Mouse (Mus musculus) heart, embryonic 15.5 days (tissue): Measurements from ENCODE around the gene Dnah8. TPM values are rescaled to one million over a fixed set of nuclear protein-coding genes. Genes with fewer than 3 reads are reported as not detected.
A peak's percentile ranks its signal among the peaks of the same experiment; 100 is the strongest.
"Not testable (repeated sequence)": the region's sequence is repeated elsewhere in the genome, so short reads cannot be mapped to it uniquely, and the experiment has no call there.

Experiments
- ATAC-seq: fragments of 200-750 bp; cut with Nextera tagmentation; replicated peaks from 2 replicates; pipeline ENCODE4 v1.8.0; 2017; ENCODE audit warnings: low read depth, moderate TSS enrichment; ENCODE audit not compliant: insufficient number of reproducible peaks, insufficient read depth, low FRiP score
- H3K27ac ChIP-seq: fragments of 300-500 bp; sonication (generic); 2 replicates; pipeline ENCODE4 v1.5.1; 2015; ENCODE audit warnings: mild to moderate bottlenecking, inconsistent platforms
- H3K27me3 ChIP-seq: fragments of 300-500 bp; sonication (generic); 2 replicates; pipeline ENCODE4 v1.6.1; 2015; ENCODE audit warnings: inconsistent platforms
- H3K36me3 ChIP-seq: fragments of 300-500 bp; sonication (generic); 2 replicates; pipeline ENCODE4 v1.6.1; 2015; ENCODE audit warnings: mild to moderate bottlenecking, inconsistent platforms
- H3K4me1 ChIP-seq: fragments of 300-500 bp; sonication (generic); replicated peaks from 2 replicates; pipeline ENCODE4 v1.6.1; 2015; ENCODE audit warnings: inconsistent platforms
- H3K4me2 ChIP-seq: fragments of 300-500 bp; sonication (generic); 2 replicates; pipeline ENCODE4 v1.6.1; 2015; ENCODE audit warnings: inconsistent platforms, mild to moderate bottlenecking, moderate library complexity
- H3K4me3 ChIP-seq: fragments of 300-500 bp; sonication (generic); 2 replicates; pipeline ENCODE4 v1.5.1; 2015; ENCODE audit warnings: mild to moderate bottlenecking, inconsistent platforms
- H3K9ac ChIP-seq: fragments of 300-500 bp; sonication (generic); 2 replicates; pipeline ENCODE4 v1.6.1; 2015; ENCODE audit warnings: mild to moderate bottlenecking, inconsistent platforms
- H3K9me3 ChIP-seq: fragments of 300-500 bp; sonication (generic); replicated peaks from 2 replicates; pipeline ENCODE4 v1.6.1; 2016; ENCODE audit warnings: inconsistent platforms
- WGBS: fragments of 180-500 bp; shearing (Covaris S2); methylation state at CpG from one replicate; pipeline ENCODE4 v1.1.7; 2015; ENCODE audit warnings: mixed read lengths; 5-methylcytosine and 5-hydroxymethylcytosine counted together
- polyA plus RNA-seq: library from polyadenylated mRNA; unstranded; fragments of >200 nt; fragmentation: Nextera tagmentation; extraction: Ambion mirVana; gene quantifications from 2 replicates; pipeline ENCODE4 v1.2.1, GENCODE M21; 2015

The Dnah8 gene
- polyA plus RNA-seq, 1 experiment from 2014 or later, result 1.3 TPM

DNA sequence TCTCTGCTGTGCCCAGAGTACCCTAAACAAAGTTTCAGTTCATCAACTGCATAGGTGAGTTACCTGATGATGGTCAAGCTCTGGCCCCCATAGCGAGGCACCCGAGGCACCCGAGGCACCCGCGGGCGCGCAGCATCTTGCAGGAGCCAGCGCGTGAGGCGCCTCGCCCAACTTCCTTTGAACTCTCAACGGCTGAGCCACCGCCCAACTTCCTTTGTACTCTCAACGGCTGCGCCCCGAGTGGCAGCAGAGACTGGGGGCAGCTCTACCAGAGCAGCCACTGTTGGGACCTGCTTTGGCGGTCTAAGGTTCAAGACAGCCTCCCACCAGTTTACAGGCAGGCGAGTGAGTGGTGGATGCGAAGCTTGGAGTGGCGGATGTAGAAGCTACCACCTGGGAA is 2.6 kb downstream of the Dnah8 start, which contains the start of gene Glo1:
Gene Glo1, minus strand, starts transcription at position 153 of the 400 bp plus-strand sequence.
- H3K27me3 ChIP-seq, H3K4me3 ChIP-seq, ATAC-seq, H3K9ac ChIP-seq, H3K4me2 ChIP-seq, H3K4me1 ChIP-seq, H3K9me3 ChIP-seq, H3K36me3 ChIP-seq, H3K27ac ChIP-seq: not testable (repeated sequence)
- no CpG with 5 or more reads among the region's 20 CpGs for WGBS

DNA sequence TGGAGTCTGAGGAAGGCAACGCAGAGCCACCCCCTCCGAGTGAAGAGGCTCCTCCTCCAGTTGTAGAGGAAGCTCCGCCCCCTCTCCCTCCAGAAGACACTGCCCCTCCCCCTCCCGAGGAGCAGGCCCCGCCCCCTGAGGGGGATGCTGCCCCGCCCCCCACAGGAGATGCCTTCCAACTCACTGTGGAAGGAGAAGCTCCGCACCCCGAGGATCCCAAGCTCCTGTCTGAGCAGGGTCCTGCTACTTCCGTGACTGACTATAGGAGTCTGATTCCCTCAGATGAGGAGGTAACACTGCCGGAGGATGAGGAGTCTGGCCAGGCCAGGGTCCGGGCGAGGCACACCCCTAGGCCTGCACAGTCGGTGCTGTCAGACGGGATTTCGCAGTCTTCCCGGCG is 11.2 kb downstream of the Dnah8 start:
- 15% methylated on average over 16 of the region's 17 CpGs for WGBS
- H3K9me3 ChIP-seq, result no peaks in the 10 kb centered on the region
- H3K27me3 ChIP-seq, result no peaks in the 10 kb centered on the region
- no peaks in the 10 kb centered on the region for H3K36me3 ChIP-seq
- peaks cover 4% of the 10 kb centered on the region for H3K4me1 ChIP-seq
- ATAC-seq, result no peak
- 0 out of 2 replicates have a peak overlapping the region, but pooled peaks have one; percentile 4 for H3K9ac ChIP-seq
- H3K4me3 ChIP-seq, result peak overlapping the region; percentile 42
- H3K27ac ChIP-seq, result no peak overlapping the region
- peak overlapping the region; percentile 57 for H3K4me2 ChIP-seq

DNA sequence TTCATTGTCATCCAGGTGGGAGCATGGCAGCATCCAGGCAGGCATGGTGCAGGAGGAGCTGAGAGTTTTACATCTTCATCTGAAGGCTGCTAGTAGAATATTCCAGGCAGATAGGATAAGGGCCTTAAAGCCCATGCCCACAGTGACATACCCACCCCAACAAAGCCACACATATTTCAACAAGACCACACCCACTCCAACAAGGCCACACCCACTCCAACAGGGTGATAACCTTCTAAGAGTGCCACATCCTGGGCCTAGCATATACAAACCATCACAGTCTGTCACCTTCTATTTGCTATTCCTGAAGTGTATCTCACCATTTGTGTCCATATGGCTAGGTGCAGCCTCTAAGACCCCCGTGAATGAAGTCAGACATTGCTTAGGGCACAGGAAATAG is 13.6 kb downstream of the Dnah8 start:
- H3K27ac ChIP-seq, result no peak overlapping the region
- no peak overlapping the region for H3K9ac ChIP-seq
- no peaks in the 10 kb centered on the region for H3K27me3 ChIP-seq
- peaks cover 4% of the 10 kb centered on the region for H3K4me1 ChIP-seq
- WGBS, result 47% methylated on average over 1 of the region's 1 CpGs
- no peak overlapping the region for H3K4me2 ChIP-seq
- no peaks in the 10 kb centered on the region for H3K9me3 ChIP-seq
- ATAC-seq, result no peak
- no peaks in the 10 kb centered on the region for H3K36me3 ChIP-seq
- no peak overlapping the region for H3K4me3 ChIP-seq

DNA sequence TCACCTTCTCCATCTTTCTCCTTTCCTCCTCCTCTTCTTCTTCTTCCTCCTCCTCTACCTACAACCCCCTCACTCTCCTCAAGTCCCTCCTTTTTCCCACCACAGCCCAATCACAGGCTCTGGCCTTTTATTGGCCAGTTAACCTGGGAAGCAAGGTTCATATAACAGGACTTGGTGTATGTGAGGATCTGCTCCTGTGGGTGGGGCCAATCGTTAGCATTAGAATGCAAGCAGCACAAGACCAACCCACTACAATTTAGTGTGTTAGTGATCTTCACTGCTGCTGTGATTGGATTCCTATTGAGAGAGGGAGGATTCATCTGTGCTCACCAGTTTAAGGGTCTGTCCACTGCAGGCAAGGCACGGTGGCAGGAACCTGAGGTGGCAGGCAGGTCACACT is 14.8 kb downstream of the Dnah8 start:
- no peak overlapping the region for H3K9ac ChIP-seq
- H3K27ac ChIP-seq, result no peak overlapping the region
- WGBS, result 66% methylated on average over 2 of the region's 2 CpGs
- ATAC-seq, result no peak
- H3K4me2 ChIP-seq, result no peak overlapping the region
- no peaks in the 10 kb centered on the region for H3K36me3 ChIP-seq
- H3K27me3 ChIP-seq, result no peaks in the 10 kb centered on the region
- peaks cover 4% of the 10 kb centered on the region for H3K4me1 ChIP-seq
- H3K4me3 ChIP-seq, result no peak overlapping the region
- no peaks in the 10 kb centered on the region for H3K9me3 ChIP-seq

DNA sequence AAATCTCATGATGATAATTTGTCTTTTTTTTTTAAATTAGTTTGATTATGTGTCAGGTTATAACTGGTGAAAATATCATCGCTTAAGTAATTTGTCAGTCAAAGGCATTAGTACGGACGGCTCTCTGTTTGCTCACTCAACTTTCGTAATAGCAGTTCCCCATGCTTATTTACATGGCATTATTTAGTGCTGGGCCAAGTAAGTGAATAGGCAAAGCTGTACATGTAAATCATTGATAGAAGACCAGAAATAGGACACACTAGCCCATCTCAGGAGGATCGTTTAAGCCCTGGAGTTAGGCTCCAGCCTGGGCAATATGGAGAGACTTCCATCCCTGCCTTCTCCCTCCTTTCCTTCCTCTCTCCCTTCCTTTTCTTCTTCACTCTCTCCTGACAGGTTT is 16.7 kb downstream of the Dnah8 start:
- 88% methylated on average over 5 of the region's 5 CpGs for WGBS
- H3K27ac ChIP-seq, result no peak overlapping the region
- no peaks in the 10 kb centered on the region for H3K9me3 ChIP-seq
- ATAC-seq, result no peak
- no peak overlapping the region for H3K4me3 ChIP-seq
- H3K36me3 ChIP-seq, result no peaks in the 10 kb centered on the region
- H3K4me1 ChIP-seq, result no peaks in the 10 kb centered on the region
- H3K27me3 ChIP-seq, result no peaks in the 10 kb centered on the region
- no peak overlapping the region for H3K4me2 ChIP-seq
- no peak overlapping the region for H3K9ac ChIP-seq

DNA sequence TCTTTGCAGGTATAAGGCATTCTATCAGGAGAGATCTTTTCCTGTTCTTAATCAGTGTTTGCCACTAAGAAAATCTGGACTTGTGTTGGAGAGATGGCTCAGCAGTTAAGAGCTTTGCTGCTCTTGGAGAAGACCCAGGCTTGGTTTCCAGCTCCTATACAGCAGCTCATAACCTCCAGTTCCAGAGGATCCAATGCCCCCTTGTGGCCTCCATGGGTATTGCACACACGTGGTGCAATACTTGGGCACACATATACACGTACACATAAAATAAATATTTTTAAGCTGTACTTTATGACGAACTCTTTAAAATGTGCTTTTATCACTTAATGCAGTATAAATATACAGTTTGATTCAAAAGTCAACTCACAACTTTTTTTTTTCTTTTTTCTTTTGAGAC is 24.6 kb downstream of the Dnah8 start:
- H3K4me1 ChIP-seq, result no peaks in the 10 kb centered on the region
- 93% methylated on average over 3 of the region's 3 CpGs for WGBS
- no peak overlapping the region for H3K27ac ChIP-seq
- no peak overlapping the region for H3K9ac ChIP-seq
- no peak overlapping the region for H3K4me2 ChIP-seq
- no peaks in the 10 kb centered on the region for H3K9me3 ChIP-seq
- no peak overlapping the region for H3K4me3 ChIP-seq
- H3K27me3 ChIP-seq, result no peaks in the 10 kb centered on the region
- ATAC-seq, result no peak
- H3K36me3 ChIP-seq, result no peaks in the 10 kb centered on the region

DNA sequence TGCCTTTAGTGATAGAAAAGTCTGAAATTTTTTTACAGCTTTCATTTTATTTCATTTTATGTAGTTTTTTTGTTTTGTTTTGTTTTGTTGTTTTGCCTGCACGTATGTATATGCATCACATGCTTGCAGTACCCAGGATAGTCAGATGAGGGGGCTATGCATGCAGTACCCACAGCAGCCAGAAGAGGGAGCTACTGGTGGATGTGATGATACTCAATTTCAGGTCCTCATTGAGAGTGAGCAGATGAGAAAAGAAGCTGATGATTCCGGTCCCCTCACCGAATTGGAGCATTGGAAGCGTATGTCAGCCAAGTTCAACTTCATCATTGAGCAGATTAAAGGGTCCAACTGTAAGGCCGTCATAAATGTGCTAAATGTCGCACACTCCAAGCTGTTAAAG is 28.9 kb downstream of the Dnah8 start:
- Histone ChIP-seq H3K4me3 (no peak overlapping the region), H3K36me3 (no peaks in the 10 kb centered on the region), H3K27me3 (no peaks in the 10 kb centered on the region), H3K4me2 (no peak overlapping the region), H3K9ac (no peak overlapping the region), H3K4me1 (no peaks in the 10 kb centered on the region), H3K9me3 (no peaks in the 10 kb centered on the region), H3K27ac (no peak overlapping the region)
- ATAC-seq, result no peak
- 92% methylated on average over 6 of the region's 6 CpGs for whole genome bisulfite sequencing

DNA sequence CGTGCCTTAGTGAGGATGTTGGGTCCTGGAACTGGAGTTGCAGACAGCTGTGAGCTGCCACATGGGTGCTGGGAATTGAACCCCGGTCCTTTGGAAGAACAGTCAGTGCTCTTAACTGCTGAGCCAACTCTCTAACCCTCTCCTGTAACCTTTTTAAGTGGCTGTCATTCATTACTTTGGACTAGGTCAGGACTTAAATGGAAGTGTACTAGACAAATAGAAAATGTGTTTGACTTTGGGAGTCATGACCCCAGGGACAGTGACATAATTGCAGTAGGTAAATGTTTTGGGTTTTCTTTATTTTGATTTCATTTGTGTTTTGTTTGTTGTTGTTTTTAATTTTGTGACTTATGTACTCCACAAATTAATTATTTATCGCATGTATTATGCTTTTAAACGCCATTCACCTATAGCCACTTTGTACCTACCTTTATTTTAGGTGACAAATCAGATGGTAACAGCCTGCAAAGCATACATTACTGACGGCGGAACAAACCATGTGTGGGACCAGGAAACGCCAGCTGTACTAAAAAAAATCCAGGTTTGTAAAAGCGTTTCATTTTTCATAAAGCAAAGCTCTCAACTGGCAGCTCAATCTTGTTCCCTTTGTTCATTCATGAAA is 33.5 kb downstream of the Dnah8 start:
- no peak for ATAC-seq
- H3K36me3 ChIP-seq, result no peaks in the 10 kb centered on the region
- no peaks in the 10 kb centered on the region for H3K27me3 ChIP-seq
- H3K4me2 ChIP-seq, result peak overlapping the region; percentile 61
- no peaks in the 10 kb centered on the region for H3K9me3 ChIP-seq
- H3K4me1 ChIP-seq, result no peaks in the 10 kb centered on the region
- WGBS, result 55% methylated on average over 8 of the region's 8 CpGs
- peak overlapping the region; percentile 45 for H3K9ac ChIP-seq
- peak overlapping the region; percentile 50 for H3K4me3 ChIP-seq
- H3K27ac ChIP-seq, result peak overlapping the region; percentile 60

DNA sequence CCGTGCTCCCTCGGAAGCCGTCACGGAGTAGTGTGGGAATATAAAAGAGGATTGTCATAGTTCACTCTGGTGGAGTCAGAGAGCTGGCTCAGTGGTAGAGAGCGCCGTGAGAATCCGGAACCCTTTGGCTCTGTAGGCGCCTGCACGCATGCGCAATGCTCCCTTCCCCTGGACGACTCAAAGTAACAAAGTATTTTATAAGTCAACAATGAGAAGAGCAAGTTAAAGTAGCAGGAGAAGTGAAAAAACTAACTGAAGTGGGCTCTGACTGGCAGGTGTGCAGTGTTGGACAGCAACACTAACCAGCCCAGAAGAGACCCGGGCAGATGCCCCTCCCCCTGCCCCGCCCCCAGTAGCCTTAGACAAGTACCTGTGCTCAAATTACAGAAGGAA is 34.0 kb downstream of the Dnah8 start:
- peak overlapping the region; percentile 60 for H3K27ac ChIP-seq
- no peaks in the 10 kb centered on the region for H3K4me1 ChIP-seq
- no peaks in the 10 kb centered on the region for H3K36me3 ChIP-seq
- H3K9me3 ChIP-seq, result no peaks in the 10 kb centered on the region
- WGBS, result 20% methylated on average over 13 of the region's 13 CpGs
- H3K4me2 ChIP-seq, result peak overlapping the region; percentile 61
- peak overlapping the region; percentile 50 for H3K4me3 ChIP-seq
- peak; percentile 58; the same call in 1 of the 2 replicates for ATAC-seq
- no peaks in the 10 kb centered on the region for H3K27me3 ChIP-seq
- peak overlapping the region; percentile 45 for H3K9ac ChIP-seq

DNA sequence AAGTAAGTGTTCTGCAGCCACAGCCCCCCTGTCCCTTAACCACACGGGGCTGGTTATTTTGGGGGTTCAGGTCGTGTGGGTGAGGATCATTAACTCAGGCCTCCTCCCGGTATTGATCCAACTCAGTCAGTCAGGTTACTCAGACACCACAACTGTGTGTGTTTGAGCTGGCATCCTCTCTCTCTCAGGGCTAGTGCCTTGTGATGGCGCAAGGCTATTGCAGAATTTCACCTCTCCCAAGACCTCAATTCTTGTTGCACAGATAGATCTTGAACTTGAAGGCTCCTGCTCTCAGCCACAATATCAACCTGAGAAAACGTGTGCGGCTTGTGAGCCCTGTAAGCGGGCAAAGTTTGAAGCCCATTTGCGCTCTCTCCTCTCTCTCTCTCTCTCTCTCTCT is 38.0 kb downstream of the Dnah8 start:
- Histone ChIP-seq H3K4me1 (no peaks in the 10 kb centered on the region), H3K27me3 (no peaks in the 10 kb centered on the region), H3K4me3 (no peak overlapping the region), H3K36me3 (no peaks in the 10 kb centered on the region), H3K27ac (no peak overlapping the region), H3K4me2 (no peak overlapping the region), H3K9me3 (no peaks in the 10 kb centered on the region), H3K9ac (no peak overlapping the region)
- 73% methylated on average over 8 of the region's 8 CpGs for WGBS
- ATAC-seq, result no peak

DNA sequence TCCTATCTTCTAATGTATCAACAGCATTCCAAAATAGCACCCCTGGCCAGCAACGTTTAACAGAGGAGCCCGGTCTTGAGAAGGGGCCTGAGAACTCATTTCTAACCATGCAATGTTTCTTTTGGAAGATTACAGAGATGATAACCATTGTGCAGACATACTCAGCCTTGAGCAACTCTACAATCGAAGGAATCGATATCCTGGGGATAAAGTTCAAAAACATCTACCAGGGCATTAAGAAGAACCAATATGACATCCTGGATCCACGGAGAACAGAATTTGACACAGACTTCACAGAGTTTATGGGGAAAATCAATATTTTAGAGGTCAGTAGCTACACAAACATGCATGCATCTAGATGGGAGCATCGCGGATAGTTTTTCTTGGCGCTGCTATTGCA is 39.0 kb downstream of the Dnah8 start:
- H3K4me3 ChIP-seq, result no peak overlapping the region
- H3K27me3 ChIP-seq, result no peaks in the 10 kb centered on the region
- 85% methylated on average over 8 of the region's 8 CpGs for WGBS

DNA sequence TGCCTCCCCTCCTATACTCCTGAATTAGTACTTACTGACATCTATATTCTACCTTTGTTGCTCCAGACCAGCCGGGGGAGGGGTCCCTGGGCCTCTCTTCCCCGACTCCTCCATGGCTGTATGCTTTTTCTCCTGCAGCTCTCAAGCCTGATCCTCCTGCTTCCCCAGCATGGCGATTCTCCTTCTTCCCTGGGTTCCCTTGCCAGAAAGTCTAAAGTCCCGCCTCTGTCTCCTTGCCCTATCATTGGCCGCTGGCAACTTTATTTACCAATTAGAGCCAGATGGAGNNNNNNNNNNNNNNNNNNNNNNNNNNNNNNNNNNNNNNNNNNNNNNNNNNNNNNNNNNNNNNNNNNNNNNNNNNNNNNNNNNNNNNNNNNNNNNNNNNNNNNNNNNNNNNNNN is 40.7 kb downstream of the Dnah8 start:
- Histone ChIP-seq H3K27ac (no peak overlapping the region), H3K4me3 (no peak overlapping the region), H3K4me2 (no peak overlapping the region), H3K36me3 (no peaks in the 10 kb centered on the region), H3K27me3 (no peaks in the 10 kb centered on the region), H3K9me3 (no peaks in the 10 kb centered on the region), H3K4me1 (no peaks in the 10 kb centered on the region), H3K9ac (no peak overlapping the region)
- 83% methylated on average over 5 of the region's 5 CpGs for WGBS
- ATAC-seq, result no peak

More for the DNA sequence above, 39.0 kb downstream of the Dnah8 start:
- no peak overlapping the region for H3K4me2 ChIP-seq
- no peak for ATAC-seq
- H3K27ac ChIP-seq, result no peak overlapping the region
- no peaks in the 10 kb centered on the region for H3K9me3 ChIP-seq
- H3K4me1 ChIP-seq, result no peaks in the 10 kb centered on the region
- H3K36me3 ChIP-seq, result no peaks in the 10 kb centered on the region
- H3K9ac ChIP-seq, result no peak overlapping the region
